Mouse (Mus musculus) MEL (cell line): ENCODE measurements around the gene Med13. TPM values are rescaled to one million over a fixed set of nuclear protein-coding genes. Genes with fewer than 3 reads are reported as not detected.
"Not testable (repeated sequence)": the region's sequence is repeated elsewhere in the genome, so short reads cannot be mapped to it uniquely, and the experiment has no call there.

Experiments
- DNase-seq: peaks from one replicate; pipeline ENCODE4 v3.0.0; 2011; ENCODE audit warnings: low read depth, low spot score
- H3K27ac ChIP-seq: 2 replicates; pipeline ENCODE4 v1.5.1; 2012; ENCODE audit warnings: low read depth, mild to moderate bottlenecking, control low read depth, low read length, moderate library complexity; ENCODE audit not compliant: control insufficient read depth
- H3K27me3 ChIP-seq, 2 experiments: fragments of 150-350 bp in 1 of 2; sonication (generic) in 1 of 2; 2 replicates each; pipeline ENCODE4 v1.6.1; 2012; ENCODE audit warnings: low read length in 2 of 2, mild to moderate bottlenecking in 2 of 2, improper control_type of control experiment in 1 of 2, moderate library complexity in 1 of 2; ENCODE audit not compliant: insufficient read depth in 2 of 2, control insufficient read depth in 1 of 2
- H3K36me3 ChIP-seq, 2 experiments: 2 replicates each; pipeline ENCODE4 v1.6.1; 2012 to 2014; ENCODE audit warnings: low read length in 2 of 2, improper control_type of control experiment in 1 of 2, inconsistent platforms in 1 of 2, mild to moderate bottlenecking in 1 of 2; ENCODE audit not compliant: insufficient read depth in 2 of 2, control insufficient read depth in 1 of 2
- H3K4me1 ChIP-seq, 2 experiments: fragments of 150-350 bp in 1 of 2; sonication (generic) in 1 of 2; 2 replicates each; pipeline ENCODE4 v1.6.1; 2012; ENCODE audit warnings: low read length in 2 of 2, improper control_type of control experiment in 1 of 2, mild to moderate bottlenecking in 1 of 2; ENCODE audit not compliant: insufficient read depth in 2 of 2, control insufficient read depth in 1 of 2
- H3K4me3 ChIP-seq, 2 experiments: fragments of 150-350 bp in 1 of 2; sonication (generic) in 1 of 2; 2 replicates each; pipeline ENCODE4 v1.5.1; 2012; ENCODE audit warnings: low read depth in 2 of 2, low read length in 2 of 2, mild to moderate bottlenecking in 2 of 2, moderate library complexity in 2 of 2, control low read depth in 1 of 2, improper control_type of control experiment in 1 of 2; ENCODE audit not compliant: control insufficient read depth in 1 of 2, insufficient read depth in 1 of 2
- H3K79me2 ChIP-seq: 2 replicates; pipeline ENCODE4 v1.6.1; 2012; ENCODE audit warnings: mild to moderate bottlenecking, low read length, moderate library complexity; ENCODE audit not compliant: control insufficient read depth, poor library complexity, insufficient read depth
- H3K9ac ChIP-seq: 2 replicates; pipeline ENCODE4 v1.6.1; 2012; ENCODE audit warnings: low read depth, mild to moderate bottlenecking, control low read depth, low read length, moderate library complexity; ENCODE audit not compliant: control insufficient read depth, poor library complexity, severe bottlenecking
- H3K9me3 ChIP-seq: fragments of 150-350 bp; sonication (generic); replicated peaks from 2 replicates; pipeline ENCODE4 v1.6.1; 2012; ENCODE audit warnings: mild to moderate bottlenecking, low read length, improper control_type of control experiment, moderate library complexity; ENCODE audit not compliant: insufficient read depth
- CHD2 ChIP-seq: IDR thresholded peaks from 2 replicates; pipeline ENCODE4 v1.6.1; 2011; ENCODE audit warnings: low read length, improper control_type of control experiment
- CTCF ChIP-seq, 3 experiments: IDR thresholded peaks in 2 of 3; conservative IDR thresholded peaks in 1 of 3; 2 replicates each; pipeline ENCODE4 v1.5.1; 2011 to 2012; ENCODE audit warnings: low read length in 3 of 3, low read depth in 2 of 3, mild to moderate bottlenecking in 2 of 3, improper control_type of control experiment in 1 of 3, inconsistent platforms in 1 of 3, mixed read lengths in 1 of 3, moderate library complexity in 1 of 3; ENCODE audit not compliant: control insufficient read depth in 1 of 3, insufficient read depth in 1 of 3, poor library complexity in 1 of 3, severe bottlenecking in 1 of 3
- JUND ChIP-seq: IDR thresholded peaks from 2 replicates; pipeline ENCODE4 v1.6.1; 2011; ENCODE audit warnings: low read depth, mild to moderate bottlenecking, improper control_type of control experiment, low read length
- KAT2A ChIP-seq: conservative IDR thresholded peaks from 2 replicates; pipeline ENCODE4 v1.6.1; 2012; ENCODE audit warnings: low read depth, low read length, improper control_type of control experiment, inconsistent platforms
- MXI1 ChIP-seq: IDR thresholded peaks from 2 replicates; pipeline ENCODE4 v1.6.1; 2011; ENCODE audit warnings: mild to moderate bottlenecking, low read depth, low read length, improper control_type of control experiment
- MYB ChIP-seq: IDR thresholded peaks from 2 replicates; pipeline ENCODE4 v1.6.1; 2011; ENCODE audit warnings: mild to moderate bottlenecking, low read depth, low read length, improper control_type of control experiment
- MYC ChIP-seq: IDR thresholded peaks from 2 replicates; pipeline ENCODE4 v1.6.1; 2011; ENCODE audit warnings: low read depth, mild to moderate bottlenecking, low read length, improper control_type of control experiment, moderate library complexity
- POLR2AphosphoS5 ChIP-seq: IDR thresholded peaks from 2 replicates; pipeline ENCODE4 v1.6.1; 2012; ENCODE audit warnings: low read depth, borderline replicate concordance, mild to moderate bottlenecking, inconsistent platforms, low read length, moderate library complexity, mixed read lengths
- RAD21 ChIP-seq: IDR thresholded peaks from 2 replicates; pipeline ENCODE4 v1.6.1; 2011; ENCODE audit warnings: mild to moderate bottlenecking, low read depth, low read length, improper control_type of control experiment
- RCOR1 ChIP-seq: IDR thresholded peaks from 2 replicates; pipeline ENCODE4 v1.6.1; 2012; ENCODE audit warnings: low read depth, mild to moderate bottlenecking, inconsistent platforms, low read length, improper control_type of control experiment
- SMC3 ChIP-seq: IDR thresholded peaks from 2 replicates; pipeline ENCODE4 v1.6.1; 2011; ENCODE audit warnings: low read depth, low read length, improper control_type of control experiment
- USF1 ChIP-seq: IDR thresholded peaks from 2 replicates; pipeline ENCODE4 v1.6.1; 2014; ENCODE audit warnings: low read depth, mild to moderate bottlenecking, inconsistent platforms, low read length, improper control_type of control experiment, moderate library complexity
- USF2 ChIP-seq, 2 experiments: IDR thresholded peaks; 2 replicates each; pipeline ENCODE4 v1.6.1; 2011 to 2012; ENCODE audit warnings: improper control_type of control experiment in 2 of 2, low read length in 2 of 2, borderline replicate concordance in 1 of 2, inconsistent platforms in 1 of 2, low read depth in 1 of 2, mild to moderate bottlenecking in 1 of 2; ENCODE audit not compliant: insufficient read depth in 1 of 2
- ZMIZ1 ChIP-seq: IDR thresholded peaks from 2 replicates; pipeline ENCODE4 v1.6.1; 2012; ENCODE audit warnings: low read depth, mild to moderate bottlenecking, inconsistent platforms, low read length, improper control_type of control experiment, moderate library complexity
- polyA plus RNA-seq, 2 experiments: library from polyadenylated mRNA; stranded (reverse) in 1 of 2; unstranded in 1 of 2; fragments of >175 nt in 1 of 2; fragments of >200 nt in 1 of 2; gene quantifications; 2 replicates each; pipeline versions ENCODE4 v1.2.1 to v1.2.4; 2012; ENCODE audit warnings: low replicate concordance in 2 of 2, low read depth in 1 of 2; ENCODE audit not compliant: insufficient read length in 2 of 2, insufficient read depth in 1 of 2, missing spikeins in 1 of 2
- total RNA-seq: library from RNA; depleted of rRNA; stranded (reverse); fragments of 300-350 nt; gene quantifications from 2 replicates; pipeline ENCODE4 v1.2.3, GENCODE M21; 2012

Med13 gene
- total and polyA plus RNA-seq, 3 experiments = 23.3 to 114 (median 26.4) TPM

- not testable (repeated sequence) for H3K9ac ChIP-seq, H3K4me3 ChIP-seq, H3K27me3 ChIP-seq, DNase-seq, H3K9me3 ChIP-seq, H3K27ac ChIP-seq
- Histone ChIP-seq H3K79me2 (peaks cover 43% of the 10 kb centered on the region), H3K4me1 (peaks cover 7 to 30% of the 10 kb centered on the region in 2 experiments), H3K36me3 (peaks cover 46 to 69% of the 10 kb centered on the region in 2 experiments)
Measured at GRCm38 (mm10) chr11:86344940-86345339, 12.5 kb downstream of the Med13 start.

DNA sequence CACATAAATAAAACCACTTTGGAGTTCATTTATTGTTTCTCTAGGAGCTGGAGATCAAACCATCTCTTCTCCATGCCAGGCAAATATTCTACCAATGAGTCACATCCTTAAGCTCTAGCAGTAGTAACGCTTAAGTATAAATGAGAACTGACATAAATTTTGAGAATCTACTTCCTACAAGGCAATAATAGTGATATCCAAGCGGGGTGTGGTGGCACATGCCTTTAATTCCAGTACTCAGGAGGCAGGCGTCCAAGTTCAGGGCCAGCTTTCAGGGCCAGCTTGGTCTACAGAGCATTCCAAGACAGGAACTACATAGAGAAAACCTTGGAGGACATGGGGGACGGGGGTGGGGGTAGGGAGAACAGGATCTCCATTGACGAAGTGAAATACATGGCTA, 33.2 kb downstream of the Med13 start:
- H3K9me3 ChIP-seq = no peaks in the 10 kb centered on the region
- TF ChIP-seq CHD2 (no peak), ZMIZ1 (no peak), MXI1 (no peak), JUND (no peak), MYB (no peak), USF1 (no peak), POLR2AphosphoS5 (no peak), RCOR1 (no peak), KAT2A (no peak), SMC3 (no peak), USF2 (IDR thresholded peaks at IDR 0.05; ENCODE audit: borderline replicate concordance in 1 of 2, insufficient read depth in 1 of 2, low read depth in 1 of 2, low read length in 2 of 2) (no peak)
- H3K36me3 ChIP-seq = peaks cover 2 to 69% of the 10 kb centered on the region in 2 experiments; a peak in 2 of 4 replicates
- no peaks in the 10 kb centered on the region for H3K4me1 ChIP-seq
- H3K27ac ChIP-seq = no peak overlapping the region
- no peak for DNase-seq
- H3K9ac ChIP-seq = no peak overlapping the region
- no peaks in the 10 kb centered on the region for H3K27me3 ChIP-seq
- H3K4me3 ChIP-seq = no peak overlapping the region
- peaks cover 5% of the 10 kb centered on the region; the same call in 1 of the 2 replicates for H3K79me2 ChIP-seq

- not testable (repeated sequence) for H3K4me1 ChIP-seq, H3K4me3 ChIP-seq, H3K9ac ChIP-seq, H3K9me3 ChIP-seq, H3K27me3 ChIP-seq, H3K79me2 ChIP-seq, H3K27ac ChIP-seq
- peaks cover 2 to 38% of the 10 kb centered on the region in 2 experiments; a peak in 3 of 4 replicates for H3K36me3 ChIP-seq
- TF ChIP-seq RAD21 = peak; percentile 6; the same call in 1 of the 2 replicates
- peak; percentile 52 for TF ChIP-seq SMC3
- peak in 1 of 3 experiments; percentile 47; a peak in 2 of 6 replicates for TF ChIP-seq CTCF (IDR thresholded peaks at IDR 0.05 in 2 of 3, conservative IDR thresholded peaks at IDR 0.05 in 1 of 3; ENCODE audit: control insufficient read depth in 1 of 3, insufficient read depth in 1 of 3, low read depth in 2 of 3, low read length in 3 of 3, poor library complexity in 1 of 3, severe bottlenecking in 1 of 3)
- TF ChIP-seq MYC = 0 out of 2 replicates have a peak, but pooled peaks have one; percentile 49
- peak; percentile 27 for DNase-seq
Measured at GRCm38 (mm10) chr11:86314992-86315391, 42.4 kb downstream of the Med13 start.
